Mouse (Mus musculus): ENCODE measurements at regions not wholly inside any gene's neighbourhood (a gene's known extent, or its start where the extent isn't known, plus 50 kb on each side); places are given as distances from the start of the nearest gene placed in this dataset.
"Not testable (repeated sequence)": the region's sequence is repeated elsewhere in the genome, so short reads cannot be mapped to it uniquely, and the experiment has no call there.

GRCm38 (mm10) chrX:35791273-35791672 lies 97.4 kb upstream of the Dock11 start:
- no peak for ATAC-seq (ENCODE audit: low FRiP score, low read depth)
- no peaks in the 10 kb centered on the region for H3K36me3 ChIP-seq
- H3K4me3 ChIP-seq = no peak overlapping the region

GRCm38 (mm10) chrX:35813206-35813605 lies 75.4 kb upstream of the Dock11 start:
- H3K4me3 ChIP-seq = no peak overlapping the region
- H3K36me3 ChIP-seq = no peaks in the 10 kb centered on the region
- no peak overlapping the region for H3K4me2 ChIP-seq
- no peak for ATAC-seq (ENCODE audit: low FRiP score, low read depth)
- H3K9ac ChIP-seq = no peak overlapping the region
- H3K4me1 ChIP-seq (replicated peaks) = no peaks in the 10 kb centered on the region
- no peaks in the 10 kb centered on the region for H3K27me3 ChIP-seq
- no peak overlapping the region for H3K27ac ChIP-seq (replicated peaks)
- H3K9me3 ChIP-seq = no peaks in the 10 kb centered on the region
- 25% methylated on average over 2 of the region's 2 CpGs for WGBS

More at GRCm38 (mm10) chrX:35791273-35791672, 97.4 kb upstream of the Dock11 start:
- H3K4me2 ChIP-seq = no peak overlapping the region
- H3K9me3 ChIP-seq = no peaks in the 10 kb centered on the region
- H3K27ac ChIP-seq (replicated peaks) = no peak overlapping the region
- WGBS = 74% methylated on average over 1 of the region's 1 CpGs
- H3K4me1 ChIP-seq (replicated peaks) = no peaks in the 10 kb centered on the region
- H3K9ac ChIP-seq = no peak overlapping the region
- no peaks in the 10 kb centered on the region for H3K27me3 ChIP-seq

- not testable (repeated sequence) for H3K27me3 ChIP-seq; H3K4me3 ChIP-seq; H3K36me3 ChIP-seq; H3K4me2 ChIP-seq; H3K9me3 ChIP-seq; H3K4me1 ChIP-seq (replicated peaks); H3K27ac ChIP-seq (replicated peaks); H3K9ac ChIP-seq
- WGBS = 13% methylated on average over 2 of the region's 2 CpGs
- peak; percentile 56; the same call in 1 of the 2 replicates for ATAC-seq (ENCODE audit: low FRiP score, low read depth)
Measured at GRCm38 (mm10) chrX:35834411-35834810, 54.2 kb upstream of the Dock11 start.

- no peak overlapping the region for H3K27ac ChIP-seq (replicated peaks)
- H3K4me3 ChIP-seq = no peak overlapping the region
- ATAC-seq (ENCODE audit: low FRiP score, low read depth) = no peak
- H3K4me2 ChIP-seq = no peak overlapping the region
- H3K9ac ChIP-seq = no peak overlapping the region
- no peaks in the 10 kb centered on the region for H3K36me3 ChIP-seq
- no peaks in the 10 kb centered on the region for H3K4me1 ChIP-seq (replicated peaks)
- no peaks in the 10 kb centered on the region for H3K9me3 ChIP-seq
- 40% methylated on average over 1 of the region's 1 CpGs for WGBS
- H3K27me3 ChIP-seq = no peaks in the 10 kb centered on the region
Measured at GRCm38 (mm10) chrX:35838064-35838463, 50.6 kb upstream of the Dock11 start.
